Mouse (Mus musculus) MEL (cell line): Measurements from ENCODE around the gene Rinl. TPM values are rescaled to one million over a fixed set of nuclear protein-coding genes. Genes with fewer than 3 reads are reported as not detected.

ENCODE experiments used
- DNase-seq: peaks from one replicate; pipeline ENCODE4 v3.0.0; 2011; ENCODE audit warnings: low read depth, low spot score
- H3K27ac ChIP-seq: 2 replicates; pipeline ENCODE4 v1.5.1; 2012; ENCODE audit warnings: low read depth, mild to moderate bottlenecking, control low read depth, low read length, moderate library complexity; ENCODE audit not compliant: control insufficient read depth
- H3K27me3 ChIP-seq, 2 experiments: fragments of 150-350 bp in 1 of 2; sonication (generic) in 1 of 2; 2 replicates each; pipeline ENCODE4 v1.6.1; 2012; ENCODE audit warnings: low read length in 2 of 2, mild to moderate bottlenecking in 2 of 2, improper control_type of control experiment in 1 of 2, moderate library complexity in 1 of 2; ENCODE audit not compliant: insufficient read depth in 2 of 2, control insufficient read depth in 1 of 2
- H3K36me3 ChIP-seq, 2 experiments: 2 replicates each; pipeline ENCODE4 v1.6.1; 2012 to 2014; ENCODE audit warnings: low read length in 2 of 2, improper control_type of control experiment in 1 of 2, inconsistent platforms in 1 of 2, mild to moderate bottlenecking in 1 of 2; ENCODE audit not compliant: insufficient read depth in 2 of 2, control insufficient read depth in 1 of 2
- H3K4me1 ChIP-seq, 2 experiments: fragments of 150-350 bp in 1 of 2; sonication (generic) in 1 of 2; 2 replicates each; pipeline ENCODE4 v1.6.1; 2012; ENCODE audit warnings: low read length in 2 of 2, improper control_type of control experiment in 1 of 2, mild to moderate bottlenecking in 1 of 2; ENCODE audit not compliant: insufficient read depth in 2 of 2, control insufficient read depth in 1 of 2
- H3K4me3 ChIP-seq, 2 experiments: fragments of 150-350 bp in 1 of 2; sonication (generic) in 1 of 2; 2 replicates each; pipeline ENCODE4 v1.5.1; 2012; ENCODE audit warnings: low read depth in 2 of 2, low read length in 2 of 2, mild to moderate bottlenecking in 2 of 2, moderate library complexity in 2 of 2, control low read depth in 1 of 2, improper control_type of control experiment in 1 of 2; ENCODE audit not compliant: control insufficient read depth in 1 of 2, insufficient read depth in 1 of 2
- H3K79me2 ChIP-seq: 2 replicates; pipeline ENCODE4 v1.6.1; 2012; ENCODE audit warnings: mild to moderate bottlenecking, low read length, moderate library complexity; ENCODE audit not compliant: control insufficient read depth, poor library complexity, insufficient read depth
- H3K9ac ChIP-seq: 2 replicates; pipeline ENCODE4 v1.6.1; 2012; ENCODE audit warnings: low read depth, mild to moderate bottlenecking, control low read depth, low read length, moderate library complexity; ENCODE audit not compliant: control insufficient read depth, poor library complexity, severe bottlenecking
- H3K9me3 ChIP-seq: fragments of 150-350 bp; sonication (generic); replicated peaks from 2 replicates; pipeline ENCODE4 v1.6.1; 2012; ENCODE audit warnings: mild to moderate bottlenecking, low read length, improper control_type of control experiment, moderate library complexity; ENCODE audit not compliant: insufficient read depth
- BHLHE40 ChIP-seq: IDR thresholded peaks from 2 replicates; pipeline ENCODE4 v1.6.1; 2012; ENCODE audit warnings: low read depth, mild to moderate bottlenecking, inconsistent platforms, low read length, improper control_type of control experiment, borderline replicate concordance
- CHD1 ChIP-seq: IDR thresholded peaks from 2 replicates; pipeline ENCODE4 v1.6.1; 2012; ENCODE audit warnings: low read depth, mild to moderate bottlenecking, inconsistent platforms, low read length, improper control_type of control experiment
- CHD2 ChIP-seq: IDR thresholded peaks from 2 replicates; pipeline ENCODE4 v1.6.1; 2011; ENCODE audit warnings: low read length, improper control_type of control experiment
- CTCF ChIP-seq, 3 experiments: IDR thresholded peaks in 2 of 3; conservative IDR thresholded peaks in 1 of 3; 2 replicates each; pipeline ENCODE4 v1.5.1; 2011 to 2012; ENCODE audit warnings: low read length in 3 of 3, low read depth in 2 of 3, mild to moderate bottlenecking in 2 of 3, improper control_type of control experiment in 1 of 3, inconsistent platforms in 1 of 3, mixed read lengths in 1 of 3, moderate library complexity in 1 of 3; ENCODE audit not compliant: control insufficient read depth in 1 of 3, insufficient read depth in 1 of 3, poor library complexity in 1 of 3, severe bottlenecking in 1 of 3
- E2F4 ChIP-seq: IDR thresholded peaks from 2 replicates; pipeline ENCODE4 v1.6.1; 2011; ENCODE audit warnings: low read depth, low read length, improper control_type of control experiment, borderline replicate concordance
- ELF1 ChIP-seq: IDR thresholded peaks from 2 replicates; pipeline ENCODE4 v1.6.1; 2014; ENCODE audit warnings: low read depth, mild to moderate bottlenecking, inconsistent platforms, low read length, improper control_type of control experiment, moderate library complexity
- EP300 ChIP-seq, 2 experiments: IDR thresholded peaks; 2 replicates each; pipeline ENCODE4 v1.6.1; 2011; ENCODE audit warnings: improper control_type of control experiment in 2 of 2, low read length in 2 of 2, low read depth in 1 of 2, mild to moderate bottlenecking in 1 of 2
- ETS1 ChIP-seq: IDR thresholded peaks from 2 replicates; pipeline ENCODE4 v1.6.1; 2012; ENCODE audit warnings: low read depth, mild to moderate bottlenecking, inconsistent platforms, low read length, improper control_type of control experiment, moderate library complexity
- GATA1 ChIP-seq: IDR thresholded peaks from 2 replicates; pipeline ENCODE4 v1.6.1; 2011; ENCODE audit warnings: low read depth, low read length, improper control_type of control experiment
- MAFK ChIP-seq: IDR thresholded peaks from 2 replicates; pipeline ENCODE4 v1.6.1; 2011; ENCODE audit warnings: low read depth, mild to moderate bottlenecking, low read length, improper control_type of control experiment, borderline replicate concordance
- MXI1 ChIP-seq: IDR thresholded peaks from 2 replicates; pipeline ENCODE4 v1.6.1; 2011; ENCODE audit warnings: mild to moderate bottlenecking, low read depth, low read length, improper control_type of control experiment
- MYC ChIP-seq: IDR thresholded peaks from 2 replicates; pipeline ENCODE4 v1.6.1; 2011; ENCODE audit warnings: low read depth, mild to moderate bottlenecking, low read length, improper control_type of control experiment, moderate library complexity
- NELFE ChIP-seq: IDR thresholded peaks from 2 replicates; pipeline ENCODE4 v1.6.1; 2011; ENCODE audit warnings: low read depth, low read length, improper control_type of control experiment
- NRF1 ChIP-seq: IDR thresholded peaks from 2 replicates; pipeline ENCODE4 v1.6.1; 2014; ENCODE audit warnings: low read depth, mild to moderate bottlenecking, inconsistent platforms, low read length, improper control_type of control experiment, moderate library complexity; ENCODE audit not compliant: poor library complexity, insufficient read depth, severe bottlenecking
- POLR2A ChIP-seq, 2 experiments: IDR thresholded peaks; 2 replicates each; pipeline ENCODE4 v1.6.1; 2011 to 2012; ENCODE audit warnings: low read length in 2 of 2, mild to moderate bottlenecking in 2 of 2, control low read depth in 1 of 2, improper control_type of control experiment in 1 of 2, low read depth in 1 of 2, moderate library complexity in 1 of 2; ENCODE audit not compliant: control insufficient read depth in 1 of 2, insufficient read depth in 1 of 2, poor library complexity in 1 of 2
- POLR2AphosphoS2 ChIP-seq: IDR thresholded peaks from 2 replicates; pipeline ENCODE4 v1.6.1; 2011; ENCODE audit warnings: low read length, improper control_type of control experiment
- RAD21 ChIP-seq: IDR thresholded peaks from 2 replicates; pipeline ENCODE4 v1.6.1; 2011; ENCODE audit warnings: mild to moderate bottlenecking, low read depth, low read length, improper control_type of control experiment
- TCF12 ChIP-seq: IDR thresholded peaks from 2 replicates; pipeline ENCODE4 v1.6.1; 2014; ENCODE audit warnings: low read depth, mild to moderate bottlenecking, inconsistent platforms, low read length, improper control_type of control experiment, moderate library complexity
- ZKSCAN1 ChIP-seq: IDR thresholded peaks from 2 replicates; pipeline ENCODE4 v1.6.1; 2012; ENCODE audit warnings: low read depth, mild to moderate bottlenecking, inconsistent platforms, low read length, improper control_type of control experiment, moderate library complexity
- ZMIZ1 ChIP-seq: IDR thresholded peaks from 2 replicates; pipeline ENCODE4 v1.6.1; 2012; ENCODE audit warnings: low read depth, mild to moderate bottlenecking, inconsistent platforms, low read length, improper control_type of control experiment, moderate library complexity
- polyA plus RNA-seq, 2 experiments: library from polyadenylated mRNA; stranded (reverse) in 1 of 2; unstranded in 1 of 2; fragments of >175 nt in 1 of 2; fragments of >200 nt in 1 of 2; gene quantifications; 2 replicates each; pipeline versions ENCODE4 v1.2.1 to v1.2.4; 2012; ENCODE audit warnings: low replicate concordance in 2 of 2, low read depth in 1 of 2; ENCODE audit not compliant: insufficient read length in 2 of 2, insufficient read depth in 1 of 2, missing spikeins in 1 of 2
- total RNA-seq: library from RNA; depleted of rRNA; stranded (reverse); fragments of 300-350 nt; gene quantifications from 2 replicates; pipeline ENCODE4 v1.2.3, GENCODE M21; 2012

Gene Rinl
- total and polyA plus RNA-seq, 3 experiments: 39.9 to 63.9 TPM; not detected in 1

- DNase-seq: no peak
- H3K36me3 ChIP-seq: no peaks in the 10 kb centered on the region
- no peaks in the 10 kb centered on the region for H3K4me1 ChIP-seq
- H3K9me3 ChIP-seq: no peaks in the 10 kb centered on the region
- H3K9ac ChIP-seq: no peak overlapping the region
- no peaks in the 10 kb centered on the region for H3K27me3 ChIP-seq
- H3K4me3 ChIP-seq: no peak overlapping the region
- no peak overlapping the region for H3K27ac ChIP-seq
- TF ChIP-seq NRF1 (no peak), MXI1 (no peak), GATA1 (no peak), MYC (no peak), POLR2AphosphoS2 (no peak; the same call in 1 of the 2 replicates), ELF1 (no peak)
- H3K79me2 ChIP-seq: no peaks in the 10 kb centered on the region
Measured at GRCm38 (mm10) chr7:28789235-28789634, 466 bp downstream of the Rinl start.

DNA sequence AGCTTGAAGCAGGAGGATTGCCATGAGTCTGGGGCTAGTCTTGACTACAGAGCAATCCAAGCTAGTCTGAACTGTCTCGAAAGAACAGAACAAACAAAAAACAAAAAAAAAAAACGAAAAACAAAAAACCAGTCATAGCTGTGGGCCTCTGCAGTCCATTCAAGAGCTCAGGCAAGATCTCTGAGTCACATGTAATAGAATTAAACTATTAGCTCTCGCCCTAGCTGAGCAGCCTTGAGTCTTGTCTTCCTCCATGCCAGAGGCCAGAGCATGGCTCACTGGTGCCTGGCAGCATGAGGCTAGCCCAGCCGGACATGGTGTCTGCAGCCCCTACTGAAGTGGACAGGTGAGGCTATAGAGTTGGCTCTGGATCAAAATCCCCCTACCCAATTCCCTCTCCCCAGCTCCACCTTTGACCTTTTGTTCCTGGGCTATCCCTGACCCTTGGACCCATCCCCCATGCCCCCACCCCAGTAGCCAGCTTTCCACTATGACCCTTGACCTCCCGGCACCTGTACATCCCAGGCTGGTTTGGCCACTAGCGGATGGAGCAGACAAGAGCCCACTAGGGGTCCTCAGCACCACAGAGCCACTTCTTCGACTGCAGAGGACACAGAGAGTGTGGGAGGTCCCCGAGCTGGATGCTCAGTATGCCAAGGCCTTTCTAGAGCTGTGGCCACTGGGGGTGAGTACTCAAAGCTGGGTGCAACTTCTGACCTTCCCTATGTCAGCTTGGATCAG, 1.5 kb downstream of the Rinl start:
- Histone ChIP-seq H3K27ac (no peak overlapping the region), H3K4me1 (peaks cover 0 to 5% of the 10 kb centered on the region in 2 experiments; a peak in 1 of 4 replicates), H3K9ac (no peak overlapping the region), H3K27me3 (no peaks in the 10 kb centered on the region), H3K9me3 (no peaks in the 10 kb centered on the region), H3K79me2 (no peaks in the 10 kb centered on the region), H3K36me3 (no peaks in the 10 kb centered on the region), H3K4me3 (no peak overlapping the region)
- DNase-seq: no peak
- TF ChIP-seq CHD1 (no peak), RAD21 (peak; percentile 21), CTCF (IDR thresholded peaks at IDR 0.05 in 2 of 3, conservative IDR thresholded peaks at IDR 0.05 in 1 of 3; ENCODE audit: control insufficient read depth in 1 of 3, insufficient read depth in 1 of 3, low read depth in 2 of 3, low read length in 3 of 3, poor library complexity in 1 of 3, severe bottlenecking in 1 of 3) (peak in 2 of 3 experiments; percentile 31 to 32; a peak in 3 of 6 replicates)

DNA sequence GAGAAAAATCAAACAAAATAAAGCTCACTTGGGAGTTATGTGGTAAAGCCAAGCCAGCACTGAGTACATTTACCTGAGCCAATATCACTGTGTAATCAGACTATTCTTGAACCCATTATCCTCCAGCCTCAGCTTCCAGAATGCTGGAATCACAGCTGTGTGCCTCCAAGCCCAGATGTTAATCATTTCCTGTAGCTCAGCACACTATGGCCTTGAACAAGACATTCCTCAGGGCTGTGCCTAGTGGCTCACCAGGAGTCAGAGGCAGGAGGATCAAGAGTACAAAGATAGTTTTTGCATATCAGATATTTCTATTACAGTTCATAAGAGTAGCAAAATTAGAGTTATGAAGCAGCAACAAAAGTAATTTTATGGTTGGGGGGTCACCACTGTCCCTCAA, 2.9 kb downstream of the Rinl start:
- H3K9me3 ChIP-seq: no peaks in the 10 kb centered on the region
- H3K79me2 ChIP-seq: peaks cover 5% of the 10 kb centered on the region; the same call in 1 of the 2 replicates
- no peaks in the 10 kb centered on the region for H3K27me3 ChIP-seq
- no peak overlapping the region for H3K9ac ChIP-seq
- no peak for TF ChIP-seq NELFE
- TF ChIP-seq MXI1: no peak
- TF ChIP-seq POLR2A (IDR thresholded peaks at IDR 0.05; ENCODE audit: control insufficient read depth in 1 of 2, insufficient read depth in 1 of 2, low read depth in 1 of 2, low read length in 2 of 2, poor library complexity in 1 of 2): no peak
- no peak for TF ChIP-seq BHLHE40
- TF ChIP-seq CHD1: no peak
- no peak for TF ChIP-seq ZKSCAN1
- no peak for TF ChIP-seq ELF1
- no peak for TF ChIP-seq CHD2
- no peak for TF ChIP-seq E2F4
- no peak for TF ChIP-seq ETS1
- TF ChIP-seq RAD21: no peak
- TF ChIP-seq MAFK: no peak
- no peak for TF ChIP-seq ZMIZ1
- TF ChIP-seq TCF12: no peak
- no peak for TF ChIP-seq EP300 (IDR thresholded peaks at IDR 0.05; ENCODE audit: low read depth in 1 of 2, low read length in 2 of 2)
- TF ChIP-seq, all 39 proteins: peak for 0
- Histone ChIP-seq H3K4me3 (no peak overlapping the region), H3K27ac (no peak overlapping the region), H3K36me3 (no peaks in the 10 kb centered on the region), H3K4me1 (peaks cover 0 to 5% of the 10 kb centered on the region in 2 experiments; a peak in 2 of 4 replicates)
- no peak for DNase-seq
